Mouse (Mus musculus): Measurements from ENCODE around the gene Cfap44.

Gene Cfap44

GRCm38 (mm10) chr16:44394577-44395243 is at the start of gene Cfap44:
Gene Cfap44, plus strand, starts transcription at chr16:44394796.
- peak; percentile 81 for DNase-seq

- DNase-seq: peak; percentile 97
Measured at GRCm38 (mm10) chr16:44347071-44347901, 47.3 kb upstream of the Cfap44 start, which contains the start of gene Spice1. Gene Spice1, plus strand, starts transcription at chr16:44347121.

DNA sequence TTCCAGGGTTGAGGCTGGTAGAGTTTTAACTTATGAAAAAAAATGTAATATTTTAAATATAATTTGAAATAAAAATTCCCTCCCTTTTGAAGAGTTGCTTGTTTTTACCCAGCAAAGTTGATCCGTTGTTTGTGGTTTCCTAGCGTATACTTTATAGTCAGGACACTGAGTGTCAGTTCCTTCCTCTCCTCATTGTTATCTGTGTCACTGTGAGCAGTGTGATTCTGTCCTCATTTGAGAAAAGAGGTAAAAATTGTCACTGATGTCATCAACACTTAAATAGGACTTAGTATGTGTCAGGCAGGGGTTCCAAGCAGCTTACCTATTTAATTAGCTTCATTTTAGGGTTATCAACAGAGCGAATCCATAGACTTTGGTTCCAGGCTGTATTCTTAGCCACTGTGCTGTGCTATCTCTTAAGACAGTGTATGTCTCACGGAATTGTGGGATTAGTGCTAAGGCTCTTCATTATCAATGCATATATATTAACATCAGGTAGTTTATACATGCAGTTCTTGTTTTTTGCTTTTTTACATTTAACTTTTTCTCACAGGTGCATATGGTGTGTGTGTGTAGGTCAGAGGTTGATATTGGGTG is 44.7 kb upstream of the Cfap44 start:
- DNase-seq: no peak

DNA sequence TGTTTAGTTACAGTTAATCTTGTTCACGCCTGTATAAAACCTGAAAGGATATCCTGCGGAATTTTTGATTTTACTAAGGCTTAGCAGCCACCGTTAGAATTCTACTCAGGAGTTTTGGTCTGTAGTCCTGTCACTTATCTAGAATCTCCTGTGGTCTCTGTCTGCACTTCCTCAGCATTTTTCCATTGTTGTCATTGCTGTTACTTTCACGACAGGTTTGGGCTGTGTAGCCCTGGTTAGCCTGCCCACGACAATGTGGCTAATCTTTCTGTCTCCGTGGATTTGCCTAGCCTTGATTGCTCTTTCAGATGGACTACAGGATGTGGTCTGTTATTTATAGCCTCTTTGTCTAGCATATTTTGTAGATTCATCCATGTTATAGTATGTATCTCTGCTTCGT is 38.3 kb upstream of the Cfap44 start:
- DNase-seq: no peak

DNA sequence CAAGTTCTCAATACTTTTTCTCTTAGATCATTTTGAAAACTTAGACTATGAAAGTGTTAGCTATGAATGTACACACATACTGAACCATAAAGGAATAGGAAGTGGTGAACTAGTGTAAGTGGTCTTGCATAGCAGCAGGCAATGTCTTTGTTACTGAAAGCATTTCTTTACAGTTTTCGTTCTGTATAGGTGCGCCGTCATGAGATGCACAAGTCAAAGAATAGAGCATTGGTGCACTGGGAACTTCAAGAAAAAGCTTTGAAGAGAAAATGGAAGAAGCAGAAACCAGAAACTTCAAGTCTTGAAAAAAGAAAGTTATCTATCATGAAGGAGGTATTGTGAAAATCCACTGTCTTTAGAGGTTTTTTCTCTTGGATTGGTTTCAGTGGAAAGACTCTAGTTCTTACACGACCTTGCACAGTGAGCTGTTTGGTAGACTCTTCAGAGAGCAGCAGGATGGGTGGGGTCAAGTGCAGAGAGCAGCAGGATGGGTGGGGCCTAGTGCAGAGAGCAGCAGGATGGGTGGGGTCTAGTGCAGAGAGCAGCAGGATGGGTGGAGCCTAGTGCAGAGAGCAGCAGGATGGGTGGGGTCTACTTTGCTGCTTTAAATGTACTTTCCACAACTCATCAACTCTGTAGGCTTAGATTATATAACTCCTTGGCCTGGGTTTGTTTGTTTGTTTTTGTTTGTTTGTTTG is 36.9 kb upstream of the Cfap44 start:
- DNase-seq: peak; percentile 86

DNA sequence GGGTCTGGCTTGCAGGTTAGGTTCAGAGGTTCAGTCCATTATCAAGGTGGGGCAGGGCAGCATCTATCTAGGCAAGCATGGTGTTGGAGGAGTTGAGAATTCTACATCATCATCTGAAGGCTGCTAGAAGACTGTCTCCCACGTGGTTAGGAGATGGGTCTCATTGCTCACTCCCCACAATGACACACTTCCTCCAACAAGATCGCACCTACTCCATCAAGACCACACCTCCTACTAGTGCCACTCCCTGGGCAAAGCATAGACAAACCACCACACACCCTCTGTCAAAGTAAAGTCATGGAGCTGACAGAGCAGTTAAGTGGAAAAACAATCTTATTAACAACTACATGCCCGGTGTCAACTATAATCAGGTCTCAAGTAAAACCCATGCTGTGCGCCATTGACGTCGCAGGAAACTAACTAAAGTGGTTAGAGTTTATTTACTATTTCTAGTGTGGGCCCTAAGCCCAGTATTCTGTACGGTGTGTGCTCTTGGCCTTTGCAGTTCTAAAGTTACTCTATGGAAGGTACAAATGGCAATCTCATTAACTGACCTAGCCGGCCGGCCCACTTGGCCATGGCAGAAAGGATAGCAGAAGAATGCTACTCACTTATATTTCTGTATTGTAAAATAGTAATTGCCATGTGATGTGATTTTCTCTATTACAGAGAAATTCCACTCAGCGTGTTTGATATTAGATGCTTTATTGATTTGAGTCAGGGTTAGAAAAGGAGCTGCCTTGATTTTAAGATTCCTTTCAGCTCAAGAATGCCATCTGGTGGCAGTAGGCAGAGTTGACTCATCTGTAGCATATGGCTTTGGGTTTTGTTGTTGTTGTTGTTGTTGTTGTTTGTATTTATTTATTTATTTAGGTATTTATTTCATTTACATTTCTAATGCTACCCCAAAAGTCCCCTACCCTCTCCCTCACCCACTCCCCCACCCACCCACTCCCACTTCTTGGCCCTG is 32.4 kb upstream of the Cfap44 start:
- DNase-seq: peak; percentile 68

DNA sequence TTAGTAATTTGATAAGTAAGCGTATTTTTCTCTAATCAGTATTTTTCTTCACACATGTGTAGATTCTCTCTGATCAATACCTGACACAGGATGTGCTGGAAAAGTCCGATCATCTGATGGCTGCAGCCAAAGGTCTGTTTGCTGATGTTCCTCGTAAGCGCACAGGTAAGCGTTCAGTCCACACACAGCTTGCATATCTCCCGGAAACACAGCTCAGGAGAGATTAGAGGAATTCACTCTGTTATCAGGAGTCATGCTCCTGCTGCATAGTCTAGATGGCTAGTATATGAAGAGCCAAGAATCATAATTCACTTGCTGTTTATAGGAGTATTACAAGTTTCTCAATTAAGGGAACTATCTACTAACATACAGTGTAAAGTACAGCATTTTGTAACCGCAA is 29.1 kb upstream of the Cfap44 start:
- no peak for DNase-seq

GRCm38 (mm10) chr16:44375459-44375858 is 19.1 kb upstream of the Cfap44 start:
- no peak for DNase-seq

GRCm38 (mm10) chr16:44380006-44380405 is 14.6 kb upstream of the Cfap44 start:
- no peak for DNase-seq

- no peak for DNase-seq
Measured at GRCm38 (mm10) chr16:44381578-44381977, 13.0 kb upstream of the Cfap44 start.

- DNase-seq: peak; percentile 3
Measured at GRCm38 (mm10) chr16:44383549-44383948, 11.0 kb upstream of the Cfap44 start.

DNA sequence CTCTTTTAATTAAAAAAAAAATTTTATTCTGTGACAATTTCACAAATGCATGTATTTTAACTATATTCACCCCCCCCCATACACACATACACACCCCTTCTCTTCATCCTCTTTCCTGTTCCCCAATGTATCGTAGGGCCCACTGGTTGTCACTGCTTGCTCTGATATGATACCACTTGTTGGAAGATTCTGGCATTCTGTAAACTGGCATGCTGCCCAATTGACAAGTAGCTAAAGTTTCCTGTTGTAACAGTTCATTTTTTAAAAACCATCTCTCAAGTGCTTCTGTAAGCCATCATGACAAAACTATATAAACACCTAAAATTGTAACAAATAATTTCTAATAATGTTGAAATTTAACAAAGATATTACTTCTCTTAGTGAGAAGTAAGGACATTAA is 10.3 kb upstream of the Cfap44 start:
- no peak for DNase-seq

DNA sequence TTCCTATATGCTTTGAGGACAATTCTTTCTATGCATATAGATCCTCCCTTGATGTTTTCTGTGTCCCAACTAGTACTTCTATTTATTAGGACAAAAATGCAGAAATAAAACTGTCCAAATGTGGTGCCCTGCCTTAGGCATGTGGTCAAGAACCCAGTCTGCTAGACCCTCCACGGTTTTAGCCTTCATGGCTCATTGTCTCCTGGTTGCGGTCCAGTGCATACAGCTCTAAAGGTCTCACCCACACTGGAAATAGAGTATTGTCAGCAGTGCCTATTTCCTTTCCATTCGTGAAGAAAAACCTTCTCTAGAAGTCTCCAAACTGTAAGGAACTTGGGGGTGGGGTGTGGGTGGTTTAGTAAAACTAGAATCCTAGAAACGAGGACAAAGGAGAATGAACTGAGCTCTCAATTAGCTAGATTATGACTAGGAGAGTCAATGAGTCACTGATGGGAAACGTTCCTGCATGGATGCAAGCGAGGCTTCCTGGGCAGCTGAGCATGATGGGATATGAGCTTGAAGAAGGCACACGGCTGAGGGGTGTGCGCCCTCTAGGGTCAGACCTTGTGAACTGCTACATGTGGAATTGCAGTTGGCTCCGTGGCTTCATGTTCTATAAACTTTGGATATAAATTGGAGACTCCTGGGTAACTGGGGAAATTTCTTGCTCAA is 2.6 kb upstream of the Cfap44 start:
- DNase-seq: peak; percentile 62

- DNase-seq: no peak
Measured at GRCm38 (mm10) chr16:44404933-44405332, 10.3 kb downstream of the Cfap44 start.

DNA sequence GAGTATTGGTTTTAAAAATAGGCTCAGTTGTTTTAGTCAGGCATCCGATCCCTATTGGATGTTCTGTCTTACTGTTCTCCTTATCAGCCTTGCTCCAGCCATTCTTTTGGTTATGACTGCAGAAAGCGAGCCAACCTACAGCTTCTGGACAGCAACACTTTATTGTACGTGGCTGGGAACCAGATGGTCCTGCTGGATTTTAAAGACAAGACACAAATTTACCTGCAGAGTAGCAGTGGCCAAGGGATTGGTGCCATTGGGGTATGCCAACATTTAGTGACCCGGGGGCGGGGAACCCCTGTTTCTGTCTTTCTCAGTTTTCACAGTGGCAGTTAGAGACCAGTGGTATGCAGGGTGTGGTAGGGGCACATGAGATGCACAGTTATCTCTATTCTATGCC is 12.6 kb downstream of the Cfap44 start:
- no peak for DNase-seq

GRCm38 (mm10) chr16:44408290-44408689 is 13.7 kb downstream of the Cfap44 start:
- DNase-seq: no peak

DNA sequence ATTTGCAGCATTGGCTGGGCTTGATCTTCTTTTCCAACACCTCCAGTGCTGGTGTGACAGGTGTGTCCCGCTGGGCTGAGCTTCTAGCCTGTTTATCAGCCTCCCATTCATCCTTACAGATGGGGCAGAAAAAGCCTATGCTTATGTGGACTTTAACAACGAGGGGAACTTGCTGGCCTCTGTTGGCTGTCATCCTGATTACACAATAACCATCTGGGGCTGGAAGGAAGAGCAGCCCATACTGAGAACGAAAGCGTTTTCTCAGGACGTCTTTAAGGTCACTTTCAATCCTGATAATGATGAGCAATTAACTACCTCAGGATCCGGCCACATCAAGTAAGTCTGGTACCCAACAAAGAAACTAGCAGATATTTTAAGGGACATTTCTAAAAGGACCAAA is 15.6 kb downstream of the Cfap44 start:
- peak; percentile 20 for DNase-seq

DNA sequence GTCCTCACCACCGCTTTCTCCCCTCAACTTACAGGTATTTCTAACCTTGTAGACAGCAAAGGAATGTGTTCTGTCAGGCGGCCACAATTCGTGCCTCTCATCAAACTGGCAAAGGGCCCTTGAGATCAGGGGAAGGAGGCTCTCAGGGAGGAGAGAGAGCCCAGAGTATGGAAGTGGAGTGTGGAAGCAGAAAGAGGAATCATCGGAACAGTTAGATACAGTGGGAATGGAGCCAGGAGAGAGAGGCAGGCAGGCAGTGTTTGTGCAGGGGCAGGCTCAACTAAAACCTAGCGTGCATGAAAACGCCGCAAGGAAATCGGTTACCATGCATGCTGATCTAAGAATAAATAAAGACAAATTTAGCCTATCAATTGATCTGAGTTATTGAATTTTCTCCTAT is 23.0 kb downstream of the Cfap44 start:
- peak; percentile 3 for DNase-seq

- DNase-seq: no peak
Measured at GRCm38 (mm10) chr16:44421735-44422134, 27.1 kb downstream of the Cfap44 start.

GRCm38 (mm10) chr16:44423499-44423898 is 28.9 kb downstream of the Cfap44 start:
- DNase-seq: peak; percentile 30

DNA sequence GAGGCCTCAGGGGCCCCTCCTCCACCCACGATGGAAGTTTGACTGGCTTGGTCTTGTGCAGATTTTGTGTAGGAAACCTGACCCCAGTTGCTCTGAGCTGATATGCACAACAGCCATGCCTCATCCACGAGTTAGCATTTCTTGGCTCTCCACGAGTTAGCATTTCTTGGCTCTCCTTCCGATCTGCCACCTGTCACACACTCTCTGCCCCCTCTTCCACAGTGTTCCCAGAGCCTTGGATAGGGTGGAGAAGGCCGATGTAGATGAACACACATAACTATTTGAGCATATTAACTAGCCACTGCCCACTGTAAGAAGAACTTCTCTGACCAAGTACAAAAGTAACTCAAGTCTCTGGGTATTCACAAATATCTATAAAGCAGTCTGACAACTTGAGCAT is 33.9 kb downstream of the Cfap44 start:
- no peak for DNase-seq
